Mouse (Mus musculus): ENCODE data around the gene Plxnb2. TPM values are rescaled to one million over a fixed set of nuclear protein-coding genes. Genes with fewer than 3 reads are reported as not detected.

Gene Plxnb2
- polyA plus RNA-seq, 1 experiment from 2014 or later: 152 TPM

DNA sequence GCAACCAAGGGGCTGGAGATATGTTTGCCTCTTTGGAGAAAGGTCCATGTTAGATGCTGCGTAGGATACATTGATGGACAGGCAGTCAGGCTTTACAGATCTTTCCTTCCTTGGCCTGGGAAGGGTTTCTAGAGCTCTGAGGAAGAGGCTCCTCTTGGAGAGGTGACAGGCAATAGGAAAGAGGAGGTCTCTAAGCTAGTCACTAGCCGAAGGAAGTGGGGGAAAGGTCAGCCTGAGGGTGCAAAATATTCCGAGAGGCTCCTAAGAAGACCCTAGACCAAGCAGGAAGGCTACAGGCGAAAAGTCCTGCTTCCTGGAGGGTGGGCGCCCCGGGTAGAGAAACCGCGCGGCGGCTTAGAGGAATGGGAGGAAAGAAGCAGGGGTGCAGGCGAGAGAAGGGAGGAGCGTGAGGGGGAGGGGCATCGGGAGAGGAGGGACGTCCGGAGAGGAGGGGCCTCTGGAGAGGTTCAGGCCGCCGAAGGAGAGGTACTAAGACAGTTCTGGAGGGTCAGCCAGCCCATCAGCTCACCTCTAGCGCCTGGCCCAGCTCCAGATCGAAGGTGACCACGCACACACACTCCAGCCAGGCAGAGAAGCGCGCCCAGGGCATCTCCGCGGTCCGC is 15.2 kb upstream of the Plxnb2 start:
- Histone ChIP-seq H3K4me1 (peaks cover 24% of the 10 kb centered on the region), H3K4me3 (peak overlapping the region; percentile 97), H3K36me3 (replicated peaks) (peaks cover 23% of the 10 kb centered on the region), H3K27ac (replicated peaks) (peak overlapping the region; percentile 99), H3K9me3 (no peaks in the 10 kb centered on the region), H3K27me3 (replicated peaks; ENCODE audit: low read depth, poor library complexity, severe bottlenecking) (no peaks in the 10 kb centered on the region)
- peak; percentile 91 for DNase-seq (ENCODE audit: low spot score)
- under 1% methylated on average over 25 of the region's 25 CpGs for WGBS

DNA sequence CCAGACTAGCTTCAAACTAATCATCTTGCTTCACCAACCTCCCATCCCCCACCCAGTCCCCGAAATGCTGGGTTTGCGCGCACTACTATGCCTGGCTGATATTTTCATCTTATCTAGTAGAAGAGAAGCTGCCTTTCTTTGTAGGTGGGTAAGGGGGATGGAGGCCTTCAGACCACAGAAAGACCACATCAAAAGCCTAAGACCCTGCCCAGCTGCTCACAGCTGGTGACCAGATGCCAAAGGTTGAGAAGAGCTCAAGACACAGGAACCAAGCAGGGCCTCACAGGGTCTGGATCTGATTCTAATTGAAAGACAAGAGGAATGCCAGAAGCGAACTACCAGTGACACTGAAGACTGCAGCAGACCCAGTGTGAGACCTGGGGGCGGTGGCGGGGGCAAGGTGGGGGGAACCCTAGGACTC is 14.7 kb upstream of the Plxnb2 start:
- Histone ChIP-seq H3K9me3 (no peaks in the 10 kb centered on the region), H3K4me1 (peaks cover 24% of the 10 kb centered on the region), H3K36me3 (replicated peaks) (peaks cover 28% of the 10 kb centered on the region), H3K27me3 (replicated peaks; ENCODE audit: low read depth, poor library complexity, severe bottlenecking) (no peaks in the 10 kb centered on the region), H3K27ac (replicated peaks) (peak overlapping the region; percentile 99), H3K4me3 (peak overlapping the region; percentile 97)
- 16% methylated on average over 6 of the region's 6 CpGs for WGBS
- peak; percentile 76 for DNase-seq (ENCODE audit: low spot score)

DNA sequence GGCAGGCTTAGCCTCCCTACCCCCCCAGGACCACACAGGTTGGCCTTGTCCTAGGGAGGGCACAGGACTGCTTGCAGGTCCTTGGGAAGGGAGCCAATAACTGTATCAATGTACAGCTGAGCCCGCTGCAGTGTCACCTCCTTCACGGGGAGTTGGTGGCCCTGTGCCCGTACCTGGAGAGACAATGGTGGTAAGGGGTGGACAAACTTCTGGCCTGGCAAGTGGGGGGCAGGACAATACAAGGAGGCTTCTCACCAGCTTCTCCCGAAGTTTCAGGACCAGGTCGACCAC is 4.3 kb upstream of the Plxnb2 start:
- no peak for DNase-seq (ENCODE audit: low spot score)
- peaks cover 67% of the 10 kb centered on the region for H3K36me3 ChIP-seq (replicated peaks)
- H3K9me3 ChIP-seq: no peaks in the 10 kb centered on the region
- H3K27ac ChIP-seq (replicated peaks): 0 out of 2 replicates have a peak overlapping the region, but pooled peaks have one; percentile 37
- H3K27me3 ChIP-seq (replicated peaks; ENCODE audit: low read depth, poor library complexity, severe bottlenecking): no peaks in the 10 kb centered on the region
- peaks cover 49% of the 10 kb centered on the region for H3K4me1 ChIP-seq
- H3K4me3 ChIP-seq: no peak overlapping the region
- 88% methylated on average over 5 of the region's 5 CpGs for WGBS

DNA sequence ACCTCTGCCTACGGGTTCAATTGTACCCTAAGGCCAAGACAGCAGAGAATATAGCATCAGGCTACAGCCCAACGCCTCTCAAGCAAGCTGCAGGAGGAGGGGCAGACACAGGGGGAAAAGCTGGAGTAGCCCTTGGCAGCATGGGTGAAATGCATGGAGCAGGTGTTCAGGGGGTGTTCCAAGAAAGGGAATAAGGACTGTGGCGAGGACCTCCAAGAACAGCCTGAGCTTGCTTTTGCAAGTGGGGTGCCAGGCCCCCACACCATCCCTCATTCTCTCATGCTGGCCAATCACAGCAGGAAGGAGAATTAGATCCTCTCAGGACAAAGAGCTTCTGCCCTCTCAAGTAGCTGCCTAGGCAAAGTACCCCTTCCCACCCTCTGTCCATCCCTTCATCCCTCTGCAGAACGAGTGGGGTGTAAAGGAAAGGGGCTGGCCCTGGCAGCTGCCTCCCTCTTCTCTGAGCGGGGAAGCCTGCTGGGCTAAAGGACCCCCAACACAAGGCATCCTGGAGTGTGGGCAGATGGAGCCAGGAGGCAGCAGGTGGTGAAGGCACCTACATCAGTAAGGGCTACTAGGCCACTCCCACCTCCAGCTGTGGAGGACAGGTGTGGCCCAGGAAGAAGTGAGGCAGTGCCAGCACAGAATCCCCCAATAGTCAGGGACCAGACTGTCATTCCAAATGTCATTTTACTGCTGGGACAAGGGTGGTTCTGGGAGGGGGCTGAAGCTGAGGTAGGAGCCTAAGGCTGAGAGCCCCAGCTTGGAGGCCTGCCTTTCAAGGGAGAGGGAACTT is 3.8 kb upstream of the Plxnb2 start:
- 48% methylated on average over 5 of the region's 5 CpGs for WGBS
- 0 out of 2 replicates have a peak overlapping the region, but pooled peaks have one; percentile 37 for H3K27ac ChIP-seq (replicated peaks)

DNA sequence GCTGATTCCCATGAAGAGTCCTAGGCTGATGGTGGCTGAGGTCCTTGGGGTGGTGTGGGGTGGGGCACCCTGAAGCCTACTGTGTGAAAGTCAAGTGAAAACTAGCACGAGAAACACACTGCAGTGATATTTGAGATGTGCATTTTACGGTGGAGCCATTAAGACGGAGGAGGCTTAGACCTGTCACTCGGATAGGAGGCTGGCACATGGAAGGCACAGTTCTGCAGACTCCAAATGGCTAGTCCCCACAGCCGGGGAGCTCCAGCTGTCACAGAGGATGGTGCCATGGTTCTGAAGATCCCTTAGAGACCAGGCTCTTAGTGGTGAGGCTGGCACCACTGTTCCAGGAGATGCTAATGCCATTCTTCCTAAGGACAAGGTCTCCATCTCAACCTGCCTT is 2.3 kb upstream of the Plxnb2 start:
- Histone ChIP-seq H3K27me3 (replicated peaks; ENCODE audit: low read depth, poor library complexity, severe bottlenecking) (no peaks in the 10 kb centered on the region), H3K4me1 (peaks cover 67% of the 10 kb centered on the region), H3K4me3 (no peak overlapping the region), H3K9me3 (no peaks in the 10 kb centered on the region), H3K36me3 (replicated peaks) (peaks cover 52% of the 10 kb centered on the region), H3K27ac (replicated peaks) (peak overlapping the region; percentile 60)
- no peak for DNase-seq (ENCODE audit: low spot score)
- 72% methylated on average over 5 of the region's 5 CpGs for WGBS

More for the DNA sequence above, 3.8 kb upstream of the Plxnb2 start:
- Histone ChIP-seq H3K27me3 (replicated peaks; ENCODE audit: low read depth, poor library complexity, severe bottlenecking) (no peaks in the 10 kb centered on the region), H3K4me1 (peaks cover 52% of the 10 kb centered on the region), H3K36me3 (replicated peaks) (peaks cover 62% of the 10 kb centered on the region), H3K9me3 (no peaks in the 10 kb centered on the region), H3K4me3 (no peak overlapping the region)
- no peak for DNase-seq (ENCODE audit: low spot score)

DNA sequence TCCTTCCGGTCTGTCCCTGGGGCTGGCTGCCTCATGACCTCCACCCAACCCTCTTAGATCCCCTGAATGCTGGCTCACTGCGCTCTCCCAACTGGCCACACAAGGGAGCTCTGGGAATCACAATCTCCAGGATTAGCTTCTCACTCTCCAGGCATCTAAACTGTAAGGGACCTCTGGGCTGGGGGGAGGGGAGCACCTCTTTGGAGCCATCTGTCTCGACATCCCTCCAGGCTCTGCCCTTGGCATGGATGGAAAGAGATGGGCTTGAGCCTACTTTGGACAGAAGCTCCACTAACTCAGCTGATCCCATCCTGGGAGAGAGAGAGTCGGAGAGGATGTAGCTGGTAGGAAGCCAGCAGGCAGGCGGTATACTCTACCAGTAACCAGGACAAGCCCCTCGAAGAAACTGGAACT is 1.7 kb upstream of the Plxnb2 start:
- Histone ChIP-seq H3K9me3 (no peaks in the 10 kb centered on the region), H3K27ac (replicated peaks) (peak overlapping the region; percentile 60), H3K4me1 (peaks cover 72% of the 10 kb centered on the region), H3K4me3 (peak overlapping the region; percentile 84; the same call in 1 of the 2 replicates), H3K27me3 (replicated peaks; ENCODE audit: low read depth, poor library complexity, severe bottlenecking) (no peaks in the 10 kb centered on the region), H3K36me3 (replicated peaks) (peaks cover 50% of the 10 kb centered on the region)
- WGBS: 36% methylated on average over 6 of the region's 6 CpGs
- peak; percentile 43 for DNase-seq (ENCODE audit: low spot score)

DNA sequence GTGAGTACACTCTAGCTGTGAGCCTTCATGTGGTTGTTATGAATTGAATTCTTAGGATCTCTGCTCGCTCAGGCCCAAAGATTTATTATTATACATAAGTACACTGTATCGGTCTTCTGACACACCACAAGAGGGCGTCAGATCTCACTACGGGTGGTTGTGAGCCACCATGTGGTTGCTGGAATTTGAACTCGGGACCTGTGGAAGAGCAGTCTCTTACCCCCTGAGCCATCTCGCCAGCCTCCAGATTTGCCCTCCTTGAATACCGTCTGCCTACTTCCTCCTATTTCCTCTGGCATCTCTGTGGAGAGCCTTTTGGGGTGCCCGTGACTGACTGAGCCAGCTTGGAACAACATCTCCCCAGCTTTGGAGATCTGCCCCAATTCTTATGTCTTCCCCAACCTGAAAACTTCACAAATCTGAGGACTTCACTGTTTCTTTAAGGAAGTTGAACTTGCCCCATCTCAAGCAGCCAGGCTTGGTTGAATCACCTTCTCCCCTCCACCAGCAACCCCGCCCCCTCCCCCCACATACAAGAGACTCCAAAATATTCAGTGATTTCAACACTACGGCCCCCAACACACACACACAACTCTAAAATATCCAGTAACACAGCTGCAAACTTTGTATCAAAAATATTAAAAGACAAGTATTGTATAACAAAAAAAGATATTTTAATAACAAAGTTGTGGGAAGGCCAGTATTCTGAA is 1.1 kb upstream of the Plxnb2 start:
- H3K27ac ChIP-seq (replicated peaks): peak overlapping the region; percentile 98
- H3K4me3 ChIP-seq: peak overlapping the region; percentile 84
- no peak for DNase-seq (ENCODE audit: low spot score)
- no peaks in the 10 kb centered on the region for H3K9me3 ChIP-seq
- H3K36me3 ChIP-seq (replicated peaks): peaks cover 49% of the 10 kb centered on the region
- WGBS: 72% methylated on average over 10 of the region's 10 CpGs
- H3K27me3 ChIP-seq (replicated peaks; ENCODE audit: low read depth, poor library complexity, severe bottlenecking): no peaks in the 10 kb centered on the region
- H3K4me1 ChIP-seq: peaks cover 79% of the 10 kb centered on the region

DNA sequence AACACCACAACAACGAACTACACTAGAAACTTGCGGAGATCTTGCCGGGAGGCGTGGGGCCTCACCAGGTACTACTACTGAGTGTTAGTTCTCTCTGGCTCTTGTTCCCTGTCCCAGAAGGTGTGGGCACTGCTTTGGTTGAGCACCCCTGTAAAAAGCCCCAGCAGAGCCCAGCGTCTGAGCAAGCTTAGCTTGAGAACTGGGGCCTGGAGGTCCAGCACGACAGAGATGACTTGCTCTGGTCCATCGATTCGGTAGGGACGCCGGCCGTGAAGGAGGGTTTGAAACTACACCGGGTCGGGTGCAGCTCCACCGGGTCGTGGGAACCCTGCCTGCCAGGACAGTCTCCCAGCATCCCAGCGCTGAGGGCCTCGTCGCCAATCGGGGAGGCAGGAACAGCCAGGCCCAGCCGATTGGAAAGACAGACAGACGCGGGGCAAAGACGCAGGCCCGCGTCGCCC is 477 bp downstream of the Plxnb2 start:
- no peaks in the 10 kb centered on the region for H3K9me3 ChIP-seq
- under 1% methylated on average over 26 of the region's 26 CpGs for WGBS
- H3K4me3 ChIP-seq: peak overlapping the region; percentile 84
- H3K27ac ChIP-seq (replicated peaks): peak overlapping the region; percentile 98
- no peaks in the 10 kb centered on the region for H3K27me3 ChIP-seq (replicated peaks; ENCODE audit: low read depth, poor library complexity, severe bottlenecking)
- H3K36me3 ChIP-seq (replicated peaks): peaks cover 39% of the 10 kb centered on the region
- H3K4me1 ChIP-seq: peaks cover 88% of the 10 kb centered on the region
- no peak for DNase-seq (ENCODE audit: low spot score)

DNA sequence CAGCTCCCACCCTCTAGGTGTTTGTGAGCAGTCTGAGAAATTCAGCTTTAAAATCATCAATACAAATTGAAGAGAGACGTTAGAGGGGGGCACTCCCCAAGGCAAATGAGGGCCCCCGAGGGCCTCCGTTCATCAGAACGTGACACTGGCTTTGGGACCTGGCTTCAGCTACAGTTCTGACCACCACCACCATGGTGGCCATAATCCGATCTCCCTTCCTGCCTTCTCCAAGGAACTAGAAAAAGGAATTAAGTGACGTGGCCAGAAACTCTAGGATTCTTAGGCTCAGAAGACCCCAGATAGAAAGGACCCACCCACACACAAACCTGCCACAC is 991 bp downstream of the Plxnb2 start:
- no peaks in the 10 kb centered on the region for H3K9me3 ChIP-seq
- peak overlapping the region; percentile 98 for H3K27ac ChIP-seq (replicated peaks)
- H3K36me3 ChIP-seq (replicated peaks): peaks cover 34% of the 10 kb centered on the region
- 5% methylated on average over 6 of the region's 6 CpGs for WGBS
- peak overlapping the region; percentile 84 for H3K4me3 ChIP-seq
- no peaks in the 10 kb centered on the region for H3K27me3 ChIP-seq (replicated peaks; ENCODE audit: low read depth, poor library complexity, severe bottlenecking)
- no peak for DNase-seq (ENCODE audit: low spot score)
- peaks cover 88% of the 10 kb centered on the region for H3K4me1 ChIP-seq

DNA sequence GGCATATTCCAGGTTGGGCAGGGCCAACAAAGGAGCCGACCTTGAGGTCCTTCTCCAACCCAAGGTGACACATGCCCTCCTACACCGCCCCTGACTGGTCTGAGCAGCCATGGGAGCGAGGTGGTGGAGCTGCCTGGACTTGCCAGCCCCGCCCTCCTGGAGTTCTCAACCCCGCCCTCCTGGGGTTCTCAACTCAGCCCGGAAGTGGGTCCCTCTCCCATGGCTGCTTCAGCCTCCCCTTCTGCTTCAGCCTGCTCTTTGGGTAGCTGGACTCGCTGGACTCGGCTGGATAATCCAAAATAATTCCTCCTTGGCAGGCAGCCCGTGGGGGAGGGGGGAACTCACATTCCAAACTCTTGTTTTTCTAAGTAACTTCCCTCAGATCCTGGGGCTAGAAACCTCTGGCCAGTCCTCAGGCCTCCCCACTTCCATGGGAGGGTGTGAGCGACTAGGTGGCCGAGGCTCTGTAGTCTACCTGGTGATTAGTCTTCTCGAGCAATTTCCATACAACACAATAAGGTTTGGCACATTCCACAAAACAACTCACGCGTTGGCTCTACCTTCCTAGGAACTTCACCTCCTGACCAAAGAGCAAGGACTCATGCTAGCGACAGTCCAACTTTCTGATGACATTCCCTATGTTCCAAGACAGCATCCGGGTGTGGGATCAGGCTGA is 1.5 kb downstream of the Plxnb2 start:
- Histone ChIP-seq H3K4me3 (peak overlapping the region; percentile 84), H3K4me1 (peaks cover 88% of the 10 kb centered on the region), H3K9me3 (no peaks in the 10 kb centered on the region), H3K27ac (replicated peaks) (peak overlapping the region; percentile 98), H3K36me3 (replicated peaks) (peaks cover 29% of the 10 kb centered on the region), H3K27me3 (replicated peaks; ENCODE audit: low read depth, poor library complexity, severe bottlenecking) (no peaks in the 10 kb centered on the region)
- DNase-seq (ENCODE audit: low spot score): peak; percentile 83
- 4% methylated on average over 16 of the region's 16 CpGs for WGBS

DNA sequence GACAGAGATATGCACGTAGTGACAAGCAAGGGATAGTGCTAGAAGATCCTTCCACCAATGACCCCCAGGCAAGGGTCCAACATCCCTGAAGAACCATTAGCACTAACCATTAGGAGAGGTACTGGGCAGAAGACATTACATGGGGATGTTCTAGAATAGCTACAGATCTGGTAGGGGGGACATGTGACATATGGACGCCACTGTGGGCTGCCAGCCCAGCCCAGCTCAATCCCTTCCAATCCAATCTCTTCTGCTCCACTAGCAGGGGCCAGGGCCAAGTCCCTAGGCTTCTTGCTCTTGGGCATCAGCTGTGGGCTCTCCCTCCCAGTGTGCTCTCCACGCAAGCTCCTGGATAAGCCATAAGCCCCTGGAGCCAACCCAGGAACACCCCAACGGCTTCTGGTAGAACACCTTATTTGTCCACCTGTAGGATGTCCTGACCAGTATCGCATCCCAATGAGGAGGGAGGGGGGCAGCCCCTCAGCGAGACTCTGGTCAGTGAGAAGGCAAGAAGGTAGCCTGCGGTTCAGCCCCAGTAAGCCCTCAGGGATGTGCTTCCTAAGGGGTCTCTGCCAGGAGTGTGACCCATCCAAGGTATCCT is 2.2 kb downstream of the Plxnb2 start:
- Histone ChIP-seq H3K27me3 (replicated peaks; ENCODE audit: low read depth, poor library complexity, severe bottlenecking) (no peaks in the 10 kb centered on the region), H3K4me3 (peak overlapping the region; percentile 84), H3K9me3 (no peaks in the 10 kb centered on the region), H3K27ac (replicated peaks) (peak overlapping the region; percentile 98), H3K36me3 (replicated peaks) (peaks cover 22% of the 10 kb centered on the region), H3K4me1 (peaks cover 89% of the 10 kb centered on the region)
- no peak for DNase-seq (ENCODE audit: low spot score)
- 73% methylated on average over 7 of the region's 7 CpGs for WGBS
